Mouse (Mus musculus) forebrain, embryonic 12.5 days (tissue): ENCODE data around the gene Hagh. TPM values are rescaled to one million over a fixed set of nuclear protein-coding genes. Genes with fewer than 3 reads are reported as not detected.

ENCODE experiments used
- ATAC-seq: fragments of 200-750 bp; cut with Nextera tagmentation; 2 replicates; pipeline ENCODE4 v1.8.0; 2017; ENCODE audit warnings: moderate TSS enrichment; ENCODE audit not compliant: low FRiP score
- H3K27ac ChIP-seq: fragments of 300-500 bp; sonication (generic); 2 replicates; pipeline ENCODE4 v1.5.1; 2016; ENCODE audit warnings: mild to moderate bottlenecking
- H3K27me3 ChIP-seq: fragments of 300-500 bp; sonication (generic); 2 replicates; pipeline ENCODE4 v1.6.1; 2016; ENCODE audit warnings: mild to moderate bottlenecking
- H3K36me3 ChIP-seq: fragments of 300-500 bp; sonication (generic); replicated peaks from 2 replicates; pipeline ENCODE4 v1.6.1; 2016; ENCODE audit warnings: mild to moderate bottlenecking
- H3K4me1 ChIP-seq: fragments of 300-500 bp; sonication (generic); 2 replicates; pipeline ENCODE4 v1.6.1; 2016
- H3K4me2 ChIP-seq: fragments of 300-500 bp; sonication (generic); 2 replicates; pipeline ENCODE4 v1.6.1; 2016; ENCODE audit warnings: mild to moderate bottlenecking, moderate library complexity
- H3K4me3 ChIP-seq: fragments of 300-500 bp; sonication (generic); replicated peaks from 2 replicates; pipeline ENCODE4 v1.5.1; 2016; ENCODE audit warnings: mild to moderate bottlenecking
- H3K9ac ChIP-seq: fragments of 300-500 bp; sonication (generic); 2 replicates; pipeline ENCODE4 v1.6.1; 2016; ENCODE audit warnings: mild to moderate bottlenecking
- H3K9me3 ChIP-seq: fragments of 300-500 bp; sonication (generic); 2 replicates; pipeline ENCODE4 v1.6.1; 2016
- WGBS: fragments of 180-500 bp; shearing (Covaris S2); methylation state at CpG from one replicate; pipeline ENCODE4 v1.1.7; 2016; 5-methylcytosine and 5-hydroxymethylcytosine counted together
- polyA plus RNA-seq: library from polyadenylated mRNA; unstranded; fragments of >200 nt; fragmentation: Nextera tagmentation; extraction: Ambion mirVana; gene quantifications from 2 replicates; pipeline ENCODE4 v1.2.1, GENCODE M21; 2016

Gene Hagh
- polyA plus RNA-seq, 1 experiment from 2014 or later = 24.8 TPM

- H3K36me3 ChIP-seq = peaks cover 44% of the 10 kb centered on the region
- H3K9me3 ChIP-seq = no peaks in the 10 kb centered on the region
- peaks cover 35% of the 10 kb centered on the region for H3K4me1 ChIP-seq
- 88% methylated on average over 19 of the region's 19 CpGs for WGBS
- H3K27ac ChIP-seq = no peak overlapping the region
- ATAC-seq = no peak
- no peak overlapping the region for H3K9ac ChIP-seq
- no peaks in the 10 kb centered on the region for H3K27me3 ChIP-seq
- H3K4me3 ChIP-seq = no peak overlapping the region
- H3K4me2 ChIP-seq = no peak overlapping the region
These were observed 50.5 kb downstream of the Hagh start for GRCm38 (mm10) chr17:24890151-24891092.

GRCm38 (mm10) chr17:24891321-24891720 lies 51.4 kb downstream of the Hagh start:
- Histone ChIP-seq H3K9ac (no peak overlapping the region), H3K4me3 (no peak overlapping the region), H3K4me2 (no peak overlapping the region), H3K36me3 (peaks cover 44% of the 10 kb centered on the region), H3K27ac (no peak overlapping the region), H3K4me1 (peaks cover 39% of the 10 kb centered on the region), H3K9me3 (no peaks in the 10 kb centered on the region), H3K27me3 (no peaks in the 10 kb centered on the region)
- ATAC-seq = no peak
- WGBS = 90% methylated on average over 13 of the region's 13 CpGs

- Histone ChIP-seq H3K27me3 (no peaks in the 10 kb centered on the region), H3K4me1 (peaks cover 42% of the 10 kb centered on the region), H3K9ac (no peak overlapping the region), H3K4me3 (no peak overlapping the region), H3K36me3 (peaks cover 52% of the 10 kb centered on the region), H3K27ac (no peak overlapping the region), H3K4me2 (no peak overlapping the region), H3K9me3 (no peaks in the 10 kb centered on the region)
- WGBS = 90% methylated on average over 12 of the region's 12 CpGs
- ATAC-seq = no peak
These were observed 52.8 kb downstream of the Hagh start for GRCm38 (mm10) chr17:24892785-24893184.

GRCm38 (mm10) chr17:24893276-24893675 lies 53.3 kb downstream of the Hagh start:
- Histone ChIP-seq H3K36me3 (peaks cover 57% of the 10 kb centered on the region), H3K9ac (no peak overlapping the region), H3K4me1 (peaks cover 39% of the 10 kb centered on the region), H3K27me3 (no peaks in the 10 kb centered on the region), H3K4me2 (peak overlapping the region; percentile 98; the same call in 1 of the 2 replicates), H3K4me3 (no peak overlapping the region), H3K27ac (no peak overlapping the region), H3K9me3 (no peaks in the 10 kb centered on the region)
- no peak for ATAC-seq
- 98% methylated on average over 2 of the region's 2 CpGs for WGBS

- Histone ChIP-seq H3K36me3 (peaks cover 65% of the 10 kb centered on the region), H3K4me2 (peak overlapping the region; percentile 98), H3K27ac (peak overlapping the region; percentile 78), H3K27me3 (no peaks in the 10 kb centered on the region), H3K9me3 (no peaks in the 10 kb centered on the region), H3K4me1 (peaks cover 38% of the 10 kb centered on the region), H3K4me3 (peak overlapping the region; percentile 89), H3K9ac (peak overlapping the region; percentile 91)
- 13% methylated on average over 31 of the region's 31 CpGs for WGBS
- ATAC-seq = peak; percentile 30
These were observed 54.4 kb downstream of the Hagh start for GRCm38 (mm10) chr17:24894061-24894994.

GRCm38 (mm10) chr17:24894995-24895547 lies 55.1 kb downstream of the Hagh start, which contains the start of the genes Eme2 and Mrps34:
Gene Eme2, minus strand, starts transcription at chr17:24895087.
Gene Mrps34, plus strand, starts transcription at chr17:24895116.
- Histone ChIP-seq H3K4me3 (peak within 1 kb of the TSS; percentile 89), H3K4me2 (peak within 1 kb of the TSS; percentile 98), H3K9me3 (no peaks in the 10 kb centered on the region), H3K9ac (peak within 1 kb of the TSS; percentile 91), H3K36me3 (peaks cover 65% of the 10 kb centered on the region), H3K27me3 (no peaks in the 10 kb centered on the region), H3K4me1 (peaks cover 38% of the 10 kb centered on the region), H3K27ac (peak within 1 kb of the TSS; percentile 81)
- ATAC-seq = peak; percentile 65
- WGBS = under 1% methylated on average over 62 of the region's 62 CpGs

- WGBS = 15% methylated on average over 23 of the region's 23 CpGs
- Histone ChIP-seq H3K4me3 (peak overlapping the region; percentile 89), H3K9me3 (no peaks in the 10 kb centered on the region), H3K27ac (peak overlapping the region; percentile 81), H3K9ac (peak overlapping the region; percentile 91), H3K4me1 (peaks cover 38% of the 10 kb centered on the region), H3K36me3 (peaks cover 65% of the 10 kb centered on the region), H3K27me3 (no peaks in the 10 kb centered on the region), H3K4me2 (peak overlapping the region; percentile 98)
- no peak for ATAC-seq
These were observed 55.8 kb downstream of the Hagh start for GRCm38 (mm10) chr17:24895571-24896240.

- WGBS = 1% methylated on average over 50 of the region's 50 CpGs
- peaks cover 65% of the 10 kb centered on the region for H3K36me3 ChIP-seq
- H3K4me1 ChIP-seq = peaks cover 38% of the 10 kb centered on the region
- peak within 1 kb of the TSS; percentile 89 for H3K4me3 ChIP-seq
- ATAC-seq = peak; percentile 81
- H3K9ac ChIP-seq = peak within 1 kb of the TSS; percentile 91
- peak within 1 kb of the TSS; percentile 98 for H3K4me2 ChIP-seq
- peak within 1 kb of the TSS; percentile 81 for H3K27ac ChIP-seq
- no peaks in the 10 kb centered on the region for H3K9me3 ChIP-seq
- H3K27me3 ChIP-seq = no peaks in the 10 kb centered on the region
These were observed 56.5 kb downstream of the Hagh start, which contains the start of gene Nme3 for GRCm38 (mm10) chr17:24896241-24896992. Gene Nme3, plus strand, starts transcription at chr17:24896500.

- ATAC-seq = no peak
- 32% methylated on average over 11 of the region's 11 CpGs for WGBS
- Histone ChIP-seq H3K36me3 (peaks cover 66% of the 10 kb centered on the region), H3K9me3 (no peaks in the 10 kb centered on the region), H3K4me1 (peaks cover 38% of the 10 kb centered on the region), H3K4me3 (peak overlapping the region; percentile 89), H3K27ac (peak overlapping the region; percentile 81), H3K9ac (peak overlapping the region; percentile 91), H3K4me2 (peak overlapping the region; percentile 98), H3K27me3 (no peaks in the 10 kb centered on the region)
These were observed 57.0 kb downstream of the Hagh start for GRCm38 (mm10) chr17:24896993-24897269.

- Histone ChIP-seq H3K9ac (peak overlapping the region; percentile 91), H3K27me3 (no peaks in the 10 kb centered on the region), H3K4me1 (peaks cover 38% of the 10 kb centered on the region), H3K36me3 (peaks cover 66% of the 10 kb centered on the region), H3K4me3 (peak overlapping the region; percentile 89), H3K4me2 (peak overlapping the region; percentile 98), H3K9me3 (no peaks in the 10 kb centered on the region), H3K27ac (no peak overlapping the region)
- ATAC-seq = no peak
- WGBS = 72% methylated on average over 4 of the region's 4 CpGs
These were observed 57.7 kb downstream of the Hagh start for GRCm38 (mm10) chr17:24897600-24897999.
